Mouse (Mus musculus) forebrain, postnatal 0 days (tissue): ENCODE results near the gene Ankrd39. TPM values are rescaled to one million over a fixed set of nuclear protein-coding genes. Genes with fewer than 3 reads are reported as not detected.

Experiments used
- ATAC-seq: fragments of 200-750 bp; cut with Nextera tagmentation; 2 replicates; pipeline ENCODE4 v1.8.0; 2017; ENCODE audit warnings: mild to moderate bottlenecking, moderate library complexity
- DNase-seq: peaks from one replicate; pipeline ENCODE4 v3.0.0-alpha.2; 2015
- H3K27ac ChIP-seq: fragments of 300-500 bp; sonication (generic); 2 replicates; pipeline ENCODE4 v1.5.1; 2014; ENCODE audit warnings: low read depth, mild to moderate bottlenecking, antibody characterized with exemption, low read length, moderate library complexity, mixed read lengths
- H3K27me3 ChIP-seq: fragments of 300-500 bp; sonication (generic); 2 replicates; pipeline ENCODE4 v1.6.1; 2014; ENCODE audit warnings: mild to moderate bottlenecking, low read length, mixed read lengths; ENCODE audit not compliant: insufficient read depth
- H3K36me3 ChIP-seq: fragments of 300-500 bp; sonication (generic); 2 replicates; pipeline ENCODE4 v1.6.1; 2014; ENCODE audit warnings: mild to moderate bottlenecking, moderate library complexity; ENCODE audit not compliant: insufficient read depth
- H3K4me1 ChIP-seq: fragments of 300-500 bp; sonication (generic); 2 replicates; pipeline ENCODE4 v1.6.1; 2014; ENCODE audit warnings: antibody characterized with exemption; ENCODE audit not compliant: insufficient read depth
- H3K4me2 ChIP-seq: fragments of 300-500 bp; sonication (generic); 2 replicates; pipeline ENCODE4 v1.6.1; 2014; ENCODE audit warnings: low read depth, mild to moderate bottlenecking, moderate library complexity
- H3K4me3 ChIP-seq: fragments of 300-500 bp; sonication (generic); 2 replicates; pipeline ENCODE4 v1.5.1; 2014; ENCODE audit warnings: low read depth, low read length, mixed read lengths
- H3K9ac ChIP-seq: fragments of 300-500 bp; sonication (generic); 2 replicates; pipeline ENCODE4 v1.6.1; 2014; ENCODE audit warnings: mild to moderate bottlenecking
- H3K9me3 ChIP-seq: fragments of 300-500 bp; sonication (generic); 2 replicates; pipeline ENCODE4 v1.6.1; 2016; ENCODE audit warnings: low read length
- CTCF ChIP-seq: sonication (generic); IDR thresholded peaks from 2 replicates; pipeline ENCODE4 v1.5.1; 2016; ENCODE audit warnings: antibody characterized with exemption, control low read depth, low read depth
- WGBS: fragments of 180-500 bp; shearing (Covaris S2); extraction: QIAGEN DNeasy Blood & Tissue Kit; methylation state at CpG from one replicate; pipeline ENCODE4 v1.1.7; 2014; 5-methylcytosine and 5-hydroxymethylcytosine counted together
- polyA plus RNA-seq: library from polyadenylated mRNA; unstranded; fragments of >200 nt; fragmentation: Nextera tagmentation; extraction: Ambion mirVana; gene quantifications from 2 replicates; pipeline ENCODE4 v1.2.1, GENCODE M21; 2015
- total RNA-seq: library from RNA; depleted of rRNA; stranded (reverse); fragments of >200 nt; gene quantifications from 2 replicates; pipeline ENCODE4 v1.2.3, GENCODE M21; 2014

The Ankrd39 gene
- total and polyA plus RNA-seq, 2 experiments from 2014 or later = 23.6 to 25.5 TPM

GRCm38 (mm10) chr1:36545845-36546600, 1.2 kb downstream of the Ankrd39 start:
- Histone ChIP-seq H3K4me2 (peak overlapping the region; percentile 75), H3K27ac (no peak overlapping the region), H3K27me3 (no peaks in the 10 kb centered on the region), H3K36me3 (peaks cover 35% of the 10 kb centered on the region), H3K4me1 (peaks cover 4% of the 10 kb centered on the region; the same call in 1 of the 2 replicates), H3K9me3 (no peaks in the 10 kb centered on the region), H3K9ac (no peak overlapping the region), H3K4me3 (peak overlapping the region; percentile 68)
- peak; percentile 26; the same call in 1 of the 2 replicates for TF ChIP-seq CTCF
- ATAC-seq = no peak
- 70% methylated on average over 19 of the region's 19 CpGs for WGBS
- no peak for DNase-seq

- ATAC-seq (no peak), DNase-seq (no peak)
- no peak overlapping the region for H3K4me3 ChIP-seq
- peaks cover 32% of the 10 kb centered on the region for H3K36me3 ChIP-seq
- H3K9me3 ChIP-seq = no peaks in the 10 kb centered on the region
- no peak overlapping the region for H3K9ac ChIP-seq
- peaks cover 4% of the 10 kb centered on the region; the same call in 1 of the 2 replicates for H3K4me1 ChIP-seq
- 86% methylated on average over 2 of the region's 2 CpGs for WGBS
- TF ChIP-seq CTCF = no peak
- H3K4me2 ChIP-seq = no peak overlapping the region
- H3K27me3 ChIP-seq = no peaks in the 10 kb centered on the region
- H3K27ac ChIP-seq = no peak overlapping the region
These were observed 1.9 kb downstream of the Ankrd39 start for GRCm38 (mm10) chr1:36545382-36545781.

- Histone ChIP-seq H3K4me1 (peaks cover 4% of the 10 kb centered on the region; the same call in 1 of the 2 replicates), H3K27me3 (no peaks in the 10 kb centered on the region), H3K9ac (no peak overlapping the region), H3K36me3 (peaks cover 12% of the 10 kb centered on the region), H3K4me3 (no peak overlapping the region), H3K27ac (no peak overlapping the region), H3K9me3 (no peaks in the 10 kb centered on the region), H3K4me2 (no peak overlapping the region)
- no peak for TF ChIP-seq CTCF
- ATAC-seq (no peak), DNase-seq (no peak)
- WGBS = 91% methylated on average over 9 of the region's 9 CpGs
These were observed 4.3 kb downstream of the Ankrd39 start for GRCm38 (mm10) chr1:36542925-36543324.

GRCm38 (mm10) chr1:36541844-36542243, 5.4 kb downstream of the Ankrd39 start:
- H3K27me3 ChIP-seq = no peaks in the 10 kb centered on the region
- WGBS = 85% methylated on average over 16 of the region's 16 CpGs
- no peak overlapping the region for H3K4me3 ChIP-seq
- ATAC-seq (no peak), DNase-seq (no peak)
- no peak overlapping the region for H3K9ac ChIP-seq
- H3K9me3 ChIP-seq = no peaks in the 10 kb centered on the region
- H3K36me3 ChIP-seq = peaks cover 16% of the 10 kb centered on the region
- no peaks in the 10 kb centered on the region; the same call in 1 of the 2 replicates for H3K4me1 ChIP-seq
- no peak overlapping the region for H3K27ac ChIP-seq
- H3K4me2 ChIP-seq = no peak overlapping the region
- no peak for TF ChIP-seq CTCF

- Histone ChIP-seq H3K36me3 (peaks cover 16% of the 10 kb centered on the region), H3K9ac (no peak overlapping the region), H3K9me3 (no peaks in the 10 kb centered on the region), H3K4me2 (no peak overlapping the region), H3K27me3 (no peaks in the 10 kb centered on the region), H3K4me1 (no peaks in the 10 kb centered on the region), H3K27ac (no peak overlapping the region), H3K4me3 (no peak overlapping the region)
- DNase-seq (no peak), ATAC-seq (no peak)
- no peak for TF ChIP-seq CTCF
- WGBS = 93% methylated on average over 12 of the region's 12 CpGs
These were observed 6.4 kb downstream of the Ankrd39 start for GRCm38 (mm10) chr1:36540807-36541206.

GRCm38 (mm10) chr1:36540132-36540531, 7.1 kb downstream of the Ankrd39 start:
- 90% methylated on average over 11 of the region's 11 CpGs for WGBS
- TF ChIP-seq CTCF = no peak
- no peak for ATAC-seq

GRCm38 (mm10) chr1:36539186-36539585, 8.1 kb downstream of the Ankrd39 start, which contains the start of gene Gm42417:
TSS of gene Gm42417 (minus strand) at chr1:36539429.
- 76% methylated on average over 9 of the region's 9 CpGs for WGBS
- ATAC-seq (no peak), DNase-seq (no peak)
- Histone ChIP-seq H3K9ac (no peak within 1 kb of the TSS), H3K27ac (no peak within 1 kb of the TSS), H3K4me1 (no peaks in the 10 kb centered on the region), H3K9me3 (no peaks in the 10 kb centered on the region), H3K4me2 (no peak within 1 kb of the TSS), H3K27me3 (no peaks in the 10 kb centered on the region), H3K36me3 (peaks cover 16% of the 10 kb centered on the region), H3K4me3 (no peak within 1 kb of the TSS)
- TF ChIP-seq CTCF = no peak

More at GRCm38 (mm10) chr1:36540132-36540531, 7.1 kb downstream of the Ankrd39 start:
- no peaks in the 10 kb centered on the region for H3K4me1 ChIP-seq
- no peak for DNase-seq
- H3K36me3 ChIP-seq = peaks cover 16% of the 10 kb centered on the region
- H3K4me2 ChIP-seq = no peak overlapping the region
- no peak overlapping the region for H3K4me3 ChIP-seq
- H3K27me3 ChIP-seq = no peaks in the 10 kb centered on the region
- no peak overlapping the region for H3K27ac ChIP-seq
- H3K9ac ChIP-seq = no peak overlapping the region
- no peaks in the 10 kb centered on the region for H3K9me3 ChIP-seq
